Mouse (Mus musculus) spleen, postnatal 14 days (tissue): Measurements from ENCODE around the gene Rbl2.

Experiments
- DNase-seq, 2 experiments: peaks; one replicate each; pipeline ENCODE4 v3.0.0; 2021 to 2022; ENCODE audit warnings: low spot score in 2 of 2

The Rbl2 gene

GRCm38 (mm10) chr8:91069834-91070233 is at the start of gene Rbl2:
TSS of gene Rbl2 (plus strand) at chr8:91070057.
- DNase-seq: peak; percentile 80 to 92

DNA sequence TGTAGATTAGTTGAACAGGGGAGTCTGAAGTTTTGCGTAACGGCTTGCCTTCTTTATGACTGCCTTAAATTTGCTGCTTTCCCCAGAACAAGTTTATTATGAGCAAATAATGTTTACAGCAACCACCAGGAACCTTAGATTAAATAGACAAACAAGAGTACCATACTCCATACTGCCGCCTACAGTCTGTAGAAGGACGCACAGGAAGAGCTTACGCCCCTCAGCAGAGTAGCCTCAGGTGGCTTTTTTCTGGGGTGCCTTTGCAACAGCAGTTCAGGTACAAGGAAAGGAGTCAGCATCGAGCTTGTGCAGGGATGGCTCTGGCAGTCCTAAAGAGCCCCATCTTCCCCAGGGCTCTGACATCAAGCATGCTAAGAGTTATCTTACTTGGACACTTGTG is 35.4 kb upstream of the Rbl2 start:
- DNase-seq: no peak

GRCm38 (mm10) chr8:91036905-91037304 is 33.0 kb upstream of the Rbl2 start:
- no peak for DNase-seq

- DNase-seq: no peak
Measured at GRCm38 (mm10) chr8:91038637-91039036, 31.2 kb upstream of the Rbl2 start.

GRCm38 (mm10) chr8:91046370-91046769 is 23.5 kb upstream of the Rbl2 start:
- no peak for DNase-seq

DNA sequence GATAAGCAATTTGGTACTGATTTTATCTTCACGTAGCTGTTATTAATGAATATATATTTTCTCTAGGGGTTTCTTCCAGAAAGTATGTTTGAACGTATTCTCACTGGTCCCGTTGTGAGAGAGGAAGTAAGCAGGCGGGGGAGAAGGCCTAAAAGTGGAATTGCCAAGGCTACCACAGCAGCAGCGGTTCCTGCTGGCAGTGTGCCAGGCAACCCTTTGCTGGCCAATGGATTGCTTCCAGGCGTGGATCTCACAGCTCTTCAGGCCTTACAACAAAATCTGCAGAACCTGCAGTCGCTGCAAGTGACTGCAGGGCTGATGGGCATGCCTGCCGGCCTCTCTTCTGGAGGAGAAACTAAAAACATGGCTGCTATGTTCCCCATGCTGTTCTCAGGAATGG is 18.8 kb upstream of the Rbl2 start:
- DNase-seq: peak in 1 of 2 experiments; percentile 25

GRCm38 (mm10) chr8:91054418-91054817 is 15.4 kb upstream of the Rbl2 start:
- no peak for DNase-seq

- no peak for DNase-seq
Measured at GRCm38 (mm10) chr8:91056848-91057247, 13.0 kb upstream of the Rbl2 start.

DNA sequence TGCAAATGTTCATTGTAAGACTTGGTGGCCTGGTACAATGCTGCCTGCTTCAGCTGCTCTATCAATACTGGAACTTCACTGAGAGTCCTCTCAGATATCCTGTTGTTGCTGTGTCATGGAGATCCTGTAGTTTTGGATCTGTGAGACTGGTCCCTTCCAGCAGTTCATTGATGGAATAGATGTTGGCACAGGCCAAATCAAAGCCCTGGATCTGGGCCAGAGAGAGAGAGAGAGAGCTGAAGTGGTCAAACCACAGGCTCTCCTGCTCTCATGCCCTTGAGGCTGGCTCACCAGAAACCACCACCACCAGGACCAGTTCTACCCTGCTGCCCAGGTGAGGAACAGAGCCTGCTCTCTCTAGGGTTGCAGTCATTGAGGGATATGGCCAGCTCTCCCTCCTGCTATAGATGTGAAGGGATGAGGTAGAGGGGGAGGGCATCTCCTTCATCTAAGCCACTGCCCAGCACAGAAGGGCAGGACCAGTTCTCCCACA is 10.7 kb upstream of the Rbl2 start:
- no peak for DNase-seq

DNA sequence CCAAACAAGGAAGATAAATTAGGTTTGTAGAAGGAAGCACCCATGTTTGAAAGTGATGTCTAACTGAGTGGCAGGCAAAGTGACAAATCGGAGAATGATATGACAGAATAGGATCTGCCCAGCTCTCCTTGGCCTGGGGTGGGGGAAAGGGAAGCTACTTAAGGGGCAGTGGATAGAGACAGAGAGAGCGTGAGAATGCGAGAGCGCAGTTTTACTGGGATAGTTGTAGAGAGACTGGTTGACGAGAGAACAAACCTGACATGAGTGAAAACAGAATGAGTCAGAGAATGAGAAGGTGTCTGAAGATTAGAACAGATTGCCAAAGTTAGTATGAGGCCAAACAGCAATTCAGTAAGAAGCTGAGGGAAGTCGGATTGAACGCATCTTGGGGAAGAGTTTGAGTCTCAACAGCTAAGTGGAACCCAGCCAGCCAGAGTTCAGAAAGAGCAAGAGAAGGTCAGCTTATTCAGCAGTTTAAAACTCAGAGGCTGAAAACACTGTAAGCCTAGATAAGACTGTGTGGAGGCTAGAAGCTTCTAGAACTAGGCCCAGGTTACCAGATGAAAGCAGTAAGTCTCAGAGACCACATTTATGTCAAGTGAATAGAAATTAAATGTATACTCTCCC is 9.9 kb upstream of the Rbl2 start:
- no peak for DNase-seq

DNA sequence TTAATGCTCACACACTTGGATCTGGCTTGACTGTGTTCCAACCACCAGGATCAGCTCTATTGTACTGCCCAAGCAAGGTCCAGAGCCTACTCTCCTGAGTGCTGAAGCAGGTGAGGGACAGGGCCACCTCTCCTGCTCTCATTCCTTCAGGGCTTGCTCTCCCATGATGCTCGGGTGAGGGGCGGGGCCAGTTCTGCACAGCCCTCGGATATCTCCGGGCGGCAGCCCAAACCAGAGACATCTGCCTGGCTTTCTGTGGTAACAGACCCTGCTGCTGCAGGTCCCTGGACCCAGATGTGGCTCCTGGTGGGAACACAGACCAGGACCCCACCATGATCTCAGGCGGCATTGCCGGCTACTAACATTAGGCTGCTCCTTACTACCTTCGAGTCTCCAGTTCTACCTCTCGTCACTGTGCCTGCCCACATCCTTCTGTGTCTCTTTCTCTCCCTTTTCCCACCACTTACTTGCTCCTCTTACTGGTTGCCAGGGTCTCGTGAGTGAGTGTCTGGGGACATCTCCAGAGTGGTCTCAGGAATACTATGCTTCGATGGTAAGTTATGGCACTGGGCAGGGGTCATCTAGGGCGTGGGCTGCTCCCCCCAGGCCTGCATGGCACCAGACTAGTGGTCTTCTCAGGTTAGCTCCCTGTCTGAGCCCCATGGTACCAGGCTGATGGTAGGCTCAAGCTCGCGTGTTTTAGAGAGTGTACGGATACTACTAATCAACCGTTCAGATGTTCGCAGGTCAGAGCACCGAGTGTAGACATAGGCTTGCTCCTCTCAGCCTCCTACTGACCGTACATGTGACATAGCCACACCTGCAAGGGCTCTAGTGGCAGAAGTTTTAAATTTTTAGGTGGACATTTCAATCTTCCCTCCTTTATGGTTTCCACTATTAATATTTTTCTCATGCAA is 9.0 kb upstream of the Rbl2 start:
- no peak for DNase-seq

DNA sequence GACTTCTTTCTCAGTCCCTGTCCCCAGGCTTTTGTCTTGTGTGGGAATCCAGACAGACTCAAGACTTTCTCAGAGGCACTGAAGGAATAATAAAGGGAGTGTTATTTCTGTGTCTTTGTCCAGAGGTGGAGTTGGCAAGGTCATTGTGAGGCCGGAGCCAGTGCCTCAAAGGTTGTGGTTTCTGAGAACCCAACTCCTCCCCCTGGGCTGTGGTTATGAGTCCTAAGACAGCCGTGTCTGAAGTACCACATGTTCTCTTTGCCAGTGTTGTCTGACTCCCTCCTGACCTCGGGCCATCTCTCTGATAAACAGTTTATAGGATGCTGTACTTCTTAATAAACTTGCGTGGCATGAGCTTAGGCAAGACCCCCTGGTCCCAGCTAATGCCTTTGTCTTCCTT is 4.7 kb upstream of the Rbl2 start:
- no peak for DNase-seq

GRCm38 (mm10) chr8:91069407-91069806 is 450 bp upstream of the Rbl2 start:
- no peak for DNase-seq

DNA sequence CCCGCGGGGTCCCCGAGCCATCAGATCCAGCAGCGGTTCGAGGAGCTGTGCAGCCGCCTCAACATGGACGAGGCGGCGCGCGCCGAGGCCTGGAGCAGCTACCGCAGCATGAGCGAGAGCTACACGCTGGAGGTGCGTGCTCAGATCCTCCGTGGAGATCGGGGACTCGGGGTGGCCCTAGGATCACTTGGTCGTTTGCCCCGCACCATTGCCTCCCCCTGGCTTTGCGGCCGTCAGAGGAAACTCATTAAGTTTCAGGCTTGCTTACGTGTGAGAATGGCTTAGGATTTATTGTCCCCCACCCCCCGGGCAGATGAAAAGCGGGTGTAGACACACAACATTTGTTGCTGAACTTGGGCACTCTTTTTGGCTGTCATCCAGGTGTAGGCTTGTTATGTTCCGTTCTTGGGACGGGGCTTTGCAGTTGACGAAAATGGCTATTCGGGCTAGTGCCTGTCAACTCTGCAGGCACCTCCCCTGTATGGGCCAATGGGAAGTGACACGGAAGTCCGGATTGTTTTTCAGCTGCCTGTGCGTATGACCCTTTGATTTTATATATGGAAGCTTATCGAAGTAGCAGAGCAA is 510 bp downstream of the Rbl2 start:
- DNase-seq: peak; percentile 32 to 62

DNA sequence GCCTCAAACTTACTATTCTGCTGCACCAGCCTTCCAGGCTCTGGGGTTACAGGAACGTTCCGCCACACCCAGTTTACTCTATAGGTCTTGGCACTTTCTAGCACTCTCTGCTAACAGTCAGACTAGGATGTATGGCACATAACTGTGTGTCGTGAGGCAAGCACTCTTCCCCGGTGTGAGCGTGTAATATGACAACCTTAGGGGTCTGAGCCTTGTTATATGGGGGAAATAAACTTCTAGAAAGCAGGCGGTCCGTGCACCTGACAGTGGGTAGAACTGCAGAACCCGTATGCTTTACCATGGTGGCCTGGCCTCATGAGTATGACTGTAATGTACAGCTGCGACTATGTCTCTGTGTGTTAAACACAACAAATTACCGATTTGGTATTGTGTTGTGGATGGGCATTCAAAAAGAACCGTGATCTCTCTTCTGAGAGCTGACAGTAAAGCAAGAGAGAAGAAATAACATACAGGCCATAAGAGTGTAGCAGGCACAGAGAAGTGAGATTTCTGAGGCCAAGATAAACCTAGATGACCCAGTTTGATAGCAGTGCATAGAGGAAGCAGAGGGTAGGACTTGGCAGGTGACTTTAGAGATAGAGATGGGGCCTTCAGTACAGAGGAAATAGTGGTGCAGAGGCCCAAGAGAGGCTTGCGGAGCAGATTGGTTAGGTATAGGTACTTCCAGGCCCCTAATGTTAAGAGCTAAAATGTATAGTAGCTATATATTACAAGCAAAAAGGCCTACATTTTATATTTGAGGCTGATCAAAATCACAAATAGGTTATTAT is 7.4 kb downstream of the Rbl2 start:
- DNase-seq: no peak

GRCm38 (mm10) chr8:91079678-91080077 is 9.8 kb downstream of the Rbl2 start:
- no peak for DNase-seq

- no peak for DNase-seq
Measured at GRCm38 (mm10) chr8:91081911-91082310, 12.1 kb downstream of the Rbl2 start.

- DNase-seq: no peak
Measured at GRCm38 (mm10) chr8:91082428-91082827, 12.6 kb downstream of the Rbl2 start.

DNA sequence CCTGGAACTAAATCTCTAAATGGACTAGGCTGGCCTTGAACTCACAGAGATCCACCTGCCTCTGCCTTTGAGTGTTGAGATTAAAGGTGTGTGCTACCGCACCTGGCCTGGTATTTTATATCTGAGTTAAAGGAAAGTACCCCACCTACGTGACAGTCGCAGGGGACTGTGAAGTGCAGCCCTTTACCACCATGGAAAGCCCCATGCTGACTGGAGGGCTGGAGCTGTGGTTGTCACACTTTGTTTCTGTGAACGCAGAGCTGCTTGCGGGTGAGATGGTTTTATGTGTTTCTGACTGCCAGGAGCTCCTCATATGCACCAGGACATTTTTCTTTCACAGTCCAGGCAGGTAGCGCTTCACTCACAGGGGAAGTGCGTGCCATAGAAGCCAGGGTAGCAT is 18.6 kb downstream of the Rbl2 start:
- no peak for DNase-seq

DNA sequence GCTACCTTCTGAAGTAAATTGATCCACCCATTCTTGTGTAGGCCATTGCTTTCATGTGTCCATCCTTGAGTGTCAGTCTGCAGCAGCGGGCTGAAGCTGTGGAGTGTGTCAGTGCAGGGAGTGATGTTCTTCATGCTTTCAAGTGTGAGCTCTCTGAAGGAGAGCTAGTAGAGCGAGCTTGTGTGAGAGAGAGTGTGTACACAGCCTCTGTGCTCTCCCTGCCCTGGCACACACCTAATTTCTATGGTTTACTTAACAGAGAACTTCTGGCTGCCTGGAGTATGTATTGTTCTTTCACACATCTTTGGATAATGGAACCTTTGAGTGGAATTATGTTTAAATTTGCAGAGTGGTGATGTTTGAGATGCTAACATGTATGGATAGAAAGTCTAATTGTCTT is 19.7 kb downstream of the Rbl2 start:
- no peak for DNase-seq

DNA sequence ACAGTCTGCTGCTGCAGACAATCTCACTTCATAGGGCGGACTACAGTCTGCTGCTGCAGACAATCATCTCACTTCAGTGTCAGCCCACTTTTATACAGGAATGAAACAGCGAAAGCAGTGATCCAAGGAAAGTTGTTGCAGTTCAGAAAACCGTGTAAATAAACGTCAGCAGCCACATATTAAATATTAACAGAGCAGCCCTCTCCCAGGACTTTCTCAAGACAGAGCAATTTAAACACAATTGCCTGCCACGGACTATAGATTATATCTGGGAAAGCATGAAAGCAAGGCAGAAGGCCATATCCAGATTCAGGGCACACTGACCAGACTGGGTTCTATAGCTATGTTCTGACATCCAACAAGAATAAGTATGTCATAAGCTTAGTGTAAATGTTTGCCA is 24.3 kb downstream of the Rbl2 start:
- no peak for DNase-seq

GRCm38 (mm10) chr8:91098106-91098505 is 28.2 kb downstream of the Rbl2 start:
- DNase-seq: no peak
